Mouse (Mus musculus): ENCODE results near the gene Etv2.
A peak's percentile ranks its signal among the peaks of the same experiment; 100 is the strongest.

The Etv2 gene

DNA sequence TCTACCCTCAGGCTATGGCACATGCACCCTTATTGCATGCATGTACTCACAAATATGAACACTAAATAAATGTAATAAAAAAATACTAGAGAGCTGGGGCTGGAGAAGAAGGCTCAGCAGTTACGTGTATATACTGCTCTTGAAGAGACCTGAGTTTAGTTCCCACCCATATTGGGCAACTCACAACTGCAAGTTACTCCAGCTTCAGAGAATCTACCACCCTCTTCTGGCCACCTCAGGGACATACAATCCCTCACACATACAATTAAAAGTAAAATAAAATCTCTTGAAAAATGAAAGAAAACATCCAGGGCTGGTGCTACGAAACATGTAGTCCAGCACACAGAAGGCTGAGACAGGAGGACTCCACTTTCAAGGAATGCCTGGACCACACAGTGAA lies 21.2 kb downstream of the Etv2 start:
- no peak for DNase-seq (ENCODE audit: extremely low spot score, low spot score)

DNA sequence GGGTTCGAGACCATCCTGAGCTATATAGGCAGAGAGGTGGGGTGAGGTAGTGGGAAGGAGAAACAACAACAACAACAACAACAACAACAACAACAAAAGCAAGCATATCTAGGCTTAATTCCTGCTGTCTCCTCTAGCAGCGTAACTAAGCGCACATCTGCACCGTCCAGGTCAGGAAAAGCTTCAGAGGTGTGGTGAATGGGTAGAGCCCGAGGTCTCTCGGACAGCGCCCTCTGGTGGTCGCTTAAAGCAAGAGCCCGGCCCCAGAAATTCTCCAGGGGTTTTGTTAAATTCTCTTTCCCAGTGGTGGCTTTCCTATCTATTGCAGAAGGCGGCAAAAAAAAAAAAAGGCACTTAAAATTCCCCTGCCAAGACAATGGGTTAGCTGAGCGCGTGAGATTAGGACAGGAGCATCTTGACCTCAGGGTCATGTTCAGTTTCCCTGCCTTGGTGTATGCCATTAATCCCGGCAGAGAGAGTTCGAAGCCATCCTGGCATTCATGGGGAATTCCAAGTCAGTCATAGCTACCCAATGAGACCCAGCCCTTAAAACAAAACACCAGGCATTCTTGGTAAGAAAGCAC lies 22.0 kb downstream of the Etv2 start:
- peak; percentile 65 for DNase-seq (ENCODE audit: extremely low spot score, low spot score)

- no peak for DNase-seq (ENCODE audit: extremely low spot score, low spot score)
These were observed 22.8 kb downstream of the Etv2 start, which contains the start of gene Upk1a for GRCm38 (mm10) chr7:30612654-30613402. TSS of gene Upk1a (minus strand) at chr7:30612847.

- DNase-seq (ENCODE audit: extremely low spot score, low spot score), result no peak
These were observed 25.6 kb downstream of the Etv2 start for GRCm38 (mm10) chr7:30610043-30610442.

DNA sequence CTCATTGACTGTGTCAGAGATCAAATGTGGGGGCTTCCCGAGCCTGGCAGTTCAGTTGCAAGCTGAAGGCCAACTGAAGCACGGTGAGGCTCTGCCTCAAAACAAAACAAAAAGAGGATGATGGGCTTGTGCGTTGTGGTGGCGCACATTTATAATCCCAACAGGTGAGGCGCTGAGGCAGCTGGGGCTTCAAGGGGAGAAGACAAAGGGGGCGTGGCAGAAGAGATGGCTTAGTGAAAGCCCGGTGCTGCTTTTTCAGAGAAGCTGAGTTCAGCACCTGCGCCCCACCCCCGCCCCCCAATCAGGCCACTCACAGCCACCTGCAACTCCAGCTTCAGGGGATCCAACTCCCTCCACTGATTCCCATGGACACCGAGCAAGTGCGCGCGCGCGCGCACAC lies 27.2 kb downstream of the Etv2 start:
- no peak for DNase-seq (ENCODE audit: extremely low spot score, low spot score)

GRCm38 (mm10) chr7:30607706-30608309 lies 27.8 kb downstream of the Etv2 start:
- DNase-seq (ENCODE audit: extremely low spot score, low spot score), result peak; percentile 40

DNA sequence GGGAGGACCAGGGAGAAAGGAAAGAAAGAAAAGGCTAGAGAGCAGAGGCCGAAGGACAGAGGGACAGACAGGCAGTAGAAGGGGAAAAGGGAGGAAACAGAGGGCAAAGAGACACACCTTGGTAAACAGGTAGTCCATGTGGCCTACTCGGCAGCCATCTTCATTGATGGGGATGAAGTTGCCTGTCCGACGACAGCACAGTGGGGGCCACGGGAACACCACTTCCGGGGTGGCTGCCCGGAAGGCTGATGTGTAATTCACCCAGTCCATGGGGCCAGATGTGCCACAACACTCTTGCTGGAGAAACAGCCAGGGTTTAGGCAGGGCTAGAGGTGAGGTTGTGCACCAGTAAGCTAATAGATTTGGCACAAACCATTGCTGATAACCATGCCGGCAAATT lies 30.7 kb downstream of the Etv2 start:
- DNase-seq (ENCODE audit: extremely low spot score, low spot score), result no peak

GRCm38 (mm10) chr7:30604424-30604823 lies 31.2 kb downstream of the Etv2 start:
- no peak for DNase-seq (ENCODE audit: extremely low spot score, low spot score)

GRCm38 (mm10) chr7:30602583-30602982 lies 33.1 kb downstream of the Etv2 start:
- DNase-seq (ENCODE audit: extremely low spot score, low spot score), result no peak

GRCm38 (mm10) chr7:30600651-30601050 lies 35.0 kb downstream of the Etv2 start:
- no peak for DNase-seq (ENCODE audit: extremely low spot score, low spot score)

DNA sequence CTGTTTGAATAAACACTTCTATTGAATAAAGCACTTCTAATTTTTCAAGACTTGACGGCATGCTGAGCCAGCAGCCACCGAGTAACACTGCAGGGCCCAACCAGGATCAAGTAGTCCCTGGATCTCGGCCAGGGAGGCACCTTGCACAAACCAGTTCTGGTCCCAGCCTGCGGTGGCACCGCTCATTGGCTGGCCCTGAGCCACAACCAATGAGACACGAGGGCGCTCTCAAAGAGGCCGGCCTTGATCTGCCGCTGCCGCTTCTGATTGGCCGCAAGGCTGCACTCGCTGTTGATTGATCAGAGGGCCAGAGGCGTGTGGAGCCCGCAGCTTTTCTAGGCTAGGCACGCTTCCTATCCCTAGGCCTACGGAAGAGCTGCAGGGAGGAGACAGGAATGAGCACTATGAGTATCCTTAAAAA lies 35.7 kb downstream of the Etv2 start:
- DNase-seq (ENCODE audit: extremely low spot score, low spot score), result peak; percentile 69

- no peak for DNase-seq (ENCODE audit: extremely low spot score, low spot score)
These were observed 36.9 kb downstream of the Etv2 start, which contains the start of gene Zbtb32 for GRCm38 (mm10) chr7:30598786-30599185. TSS of gene Zbtb32 (minus strand) at chr7:30598909.

- DNase-seq (ENCODE audit: extremely low spot score, low spot score), result no peak
These were observed 38.8 kb downstream of the Etv2 start for GRCm38 (mm10) chr7:30596811-30597210.

DNA sequence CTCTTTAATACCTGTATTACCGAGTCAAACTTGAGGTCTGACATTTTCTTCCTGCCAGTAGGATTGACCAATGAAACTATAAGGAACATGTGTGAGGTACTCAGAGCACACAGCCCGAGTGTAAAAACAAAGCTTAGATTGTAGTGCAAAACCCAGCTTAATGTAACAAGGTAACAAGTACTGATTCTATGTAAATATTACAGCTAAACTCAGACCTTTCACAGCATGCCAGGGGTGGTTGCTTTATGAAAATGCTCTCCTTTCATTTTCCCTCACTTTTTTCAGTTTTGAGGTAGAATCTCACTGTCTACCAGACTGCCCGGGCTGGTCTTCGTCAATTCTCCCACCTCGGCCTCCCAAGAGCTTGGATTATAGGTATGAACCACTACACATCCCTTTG lies 39.6 kb downstream of the Etv2 start:
- DNase-seq (ENCODE audit: extremely low spot score, low spot score), result no peak

DNA sequence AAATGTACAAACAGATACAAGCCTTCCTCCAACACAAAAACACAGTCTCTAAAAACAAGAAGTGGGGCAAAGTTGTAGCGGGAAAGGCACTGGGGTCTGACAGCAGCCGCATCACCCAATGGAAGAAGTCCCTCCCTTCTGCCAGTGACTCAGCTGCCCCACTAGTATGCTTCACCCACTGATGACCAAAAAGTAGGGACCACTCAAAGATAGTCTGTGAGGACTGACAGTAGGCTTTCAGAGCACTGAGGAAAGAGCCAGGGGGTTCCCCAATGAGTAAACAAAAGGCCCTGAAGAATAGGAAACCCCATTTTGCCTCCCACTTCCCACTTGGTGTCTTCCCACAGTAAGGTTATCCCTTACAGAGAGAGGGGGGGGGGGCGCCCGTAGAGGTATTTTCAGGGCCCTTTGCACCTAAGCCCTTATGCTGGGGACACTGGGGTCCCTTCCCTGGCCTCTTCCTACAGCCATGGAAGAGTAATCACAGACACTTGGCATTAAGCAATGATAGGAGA lies 41.1 kb downstream of the Etv2 start:
- no peak for DNase-seq (ENCODE audit: extremely low spot score, low spot score)

GRCm38 (mm10) chr7:30593579-30594509 lies 41.8 kb downstream of the Etv2 start:
- no peak for DNase-seq (ENCODE audit: extremely low spot score, low spot score)

GRCm38 (mm10) chr7:30592772-30593423 lies 42.8 kb downstream of the Etv2 start:
- no peak for DNase-seq (ENCODE audit: extremely low spot score, low spot score)

GRCm38 (mm10) chr7:30591605-30591951 lies 44.1 kb downstream of the Etv2 start:
- DNase-seq (ENCODE audit: extremely low spot score, low spot score), result no peak

DNA sequence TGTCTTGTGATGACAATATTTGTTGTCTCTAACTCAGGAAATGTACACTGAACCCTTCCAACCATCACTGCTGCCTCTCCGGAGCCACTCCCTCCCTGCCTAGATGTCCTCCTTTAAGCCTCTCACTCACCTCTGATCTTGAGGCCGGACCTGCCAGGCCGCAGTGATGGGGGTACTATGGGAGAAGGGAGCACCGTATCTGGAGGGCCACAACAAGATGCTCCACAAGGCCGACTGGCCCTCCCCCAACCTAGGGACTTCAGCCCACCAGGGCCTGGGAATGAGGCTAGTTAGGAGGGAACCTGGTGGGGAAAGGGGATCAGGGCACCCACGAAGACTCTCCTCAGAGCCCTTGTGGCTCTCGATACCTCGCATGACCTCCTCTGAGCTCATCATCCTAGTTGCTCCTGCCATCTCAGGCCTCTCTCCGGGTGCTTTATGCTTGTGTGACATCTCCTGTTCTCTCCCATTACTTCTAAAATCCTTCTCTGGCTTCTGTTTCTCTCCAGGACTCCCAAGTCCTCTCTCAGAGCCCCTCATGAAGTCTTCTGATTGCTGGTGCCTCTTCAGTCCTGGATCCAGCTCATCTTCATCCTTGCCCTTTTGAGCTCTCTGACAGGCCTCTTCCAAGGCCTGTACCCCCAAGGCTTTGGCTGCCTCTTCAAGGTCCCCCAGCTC lies 44.6 kb downstream of the Etv2 start:
- no peak for DNase-seq (ENCODE audit: extremely low spot score, low spot score)

Measured in neural tube, embryonic 10.5 days (tissue).